Mouse (Mus musculus) neutrophil, adult 65 days (primary cell): ENCODE measurements around the gene Igfbp1. TPM values are rescaled to one million over a fixed set of nuclear protein-coding genes. Genes with fewer than 3 reads are reported as not detected.

Experiments
- total RNA-seq: library from RNA; stranded (reverse); gene quantifications from 2 replicates; pipeline ENCODE4 v1.2.4, GENCODE M21; 2023

Gene Igfbp1
- total RNA-seq: not detected in 2 replicates

GRCm38 (mm10) chr11:7197491-7197941 lies at the start of gene Igfbp1:
TSS of gene Igfbp1 (plus strand) at chr11:7197782.

GRCm38 (mm10) chr11:7188469-7188868 lies 9.1 kb upstream of the Igfbp1 start, which contains the start of gene Gm11985:
TSS of gene Gm11985 (minus strand) at chr11:7188569.

DNA sequence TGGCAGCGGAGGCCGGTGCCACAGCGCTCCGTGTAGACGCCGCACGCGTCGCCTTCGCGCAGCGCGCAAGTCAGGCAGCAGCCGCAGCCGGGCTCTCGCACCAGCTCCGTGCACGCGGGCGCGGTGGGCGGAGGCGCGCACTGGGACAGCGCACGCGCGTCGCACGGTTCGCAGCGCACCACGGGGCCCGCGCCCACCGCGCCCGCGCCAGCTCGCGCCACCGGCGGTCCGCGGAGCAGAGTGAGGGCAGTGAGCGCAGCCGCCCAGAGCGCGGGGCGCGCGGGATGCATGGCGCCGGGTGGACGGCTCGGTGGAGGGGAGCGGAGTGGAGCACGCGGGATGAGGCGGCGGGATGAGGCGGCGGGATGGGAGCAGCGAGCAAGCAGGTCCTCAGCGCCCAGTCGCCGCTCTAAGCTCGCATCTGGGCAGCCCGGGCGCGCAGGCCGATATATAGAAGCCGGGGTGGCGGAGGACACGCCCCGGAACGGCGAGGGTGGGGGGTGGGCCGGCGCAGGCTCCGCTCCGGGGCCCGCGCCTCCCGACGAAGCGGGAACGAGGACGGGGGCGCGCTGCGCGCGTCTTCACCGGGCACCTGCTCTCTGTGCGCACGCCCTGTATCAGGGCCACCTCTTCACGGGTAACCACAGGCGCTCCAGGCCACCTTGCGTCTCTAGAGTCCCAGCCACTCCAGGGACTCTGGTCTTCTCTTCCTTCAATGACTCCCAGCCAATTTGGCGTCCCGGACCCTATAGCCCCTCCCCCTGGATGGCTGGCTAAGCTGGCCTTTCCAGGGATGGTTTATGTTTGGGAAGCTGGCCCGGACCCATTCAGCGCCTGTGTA lies 16.1 kb downstream of the Igfbp1 start, which contains the start of gene Igfbp3:
Gene Igfbp3, minus strand, starts transcription at position 423 of the 841 bp plus-strand sequence.

Other genes starting within 250 kb of the Igfbp1 start
- gene Adcy1, start 134.3 kb upstream of the Igfbp1 start, total RNA-seq: not detected in 2 replicates
- not detected in 2 replicates for gene Gm11985, start 9.2 kb upstream of the Igfbp1 start, total RNA-seq
- gene Igfbp3, start 16.1 kb downstream of the Igfbp1 start, total RNA-seq: not detected in 2 replicates